Mouse (Mus musculus) hindbrain, postnatal 0 days (tissue): ENCODE results near the gene Gadd45g. TPM values are rescaled to one million over a fixed set of nuclear protein-coding genes. Genes with fewer than 3 reads are reported as not detected.

Experiments
- ATAC-seq: fragments of 200-750 bp; cut with Nextera tagmentation; 2 replicates; pipeline ENCODE4 v1.8.0; 2017; ENCODE audit warnings: mild to moderate bottlenecking, moderate TSS enrichment, moderate library complexity
- DNase-seq: peaks from one replicate; pipeline ENCODE4 v3.0.0-alpha.2; 2015; ENCODE audit warnings: low spot score
- H3K27ac ChIP-seq: fragments of 300-500 bp; sonication (generic); 2 replicates; pipeline ENCODE4 v1.5.1; 2014; ENCODE audit warnings: mild to moderate bottlenecking
- H3K27me3 ChIP-seq: fragments of 300-500 bp; sonication (generic); 2 replicates; pipeline ENCODE4 v1.6.1; 2014; ENCODE audit warnings: low read length, mixed read lengths; ENCODE audit not compliant: insufficient read depth
- H3K36me3 ChIP-seq: fragments of 300-500 bp; sonication (generic); 2 replicates; pipeline ENCODE4 v1.6.1; 2014; ENCODE audit warnings: low read length, mixed read lengths; ENCODE audit not compliant: insufficient read depth
- H3K4me1 ChIP-seq: fragments of 300-500 bp; sonication (generic); 2 replicates; pipeline ENCODE4 v1.6.1; 2014; ENCODE audit warnings: antibody characterized with exemption, low read length, mixed read lengths; ENCODE audit not compliant: insufficient read depth
- H3K4me2 ChIP-seq: fragments of 300-500 bp; sonication (generic); 2 replicates; pipeline ENCODE4 v1.6.1; 2014; ENCODE audit warnings: low read depth, mild to moderate bottlenecking, low read length, moderate library complexity, mixed read lengths
- H3K4me3 ChIP-seq: fragments of 300-500 bp; sonication (generic); 2 replicates; pipeline ENCODE4 v1.5.1; 2014; ENCODE audit warnings: low read length
- H3K9ac ChIP-seq: fragments of 300-500 bp; sonication (generic); replicated peaks from 2 replicates; pipeline ENCODE4 v1.6.1; 2014; ENCODE audit warnings: mild to moderate bottlenecking, low read length, moderate library complexity, mixed read lengths
- H3K9me3 ChIP-seq: fragments of 300-500 bp; sonication (generic); 2 replicates; pipeline ENCODE4 v1.6.1; 2016; ENCODE audit warnings: low read length, mixed read lengths
- CTCF ChIP-seq: IDR thresholded peaks from 2 replicates; pipeline ENCODE4 v1.5.1; 2016; ENCODE audit warnings: antibody characterized with exemption, control low read depth, low read depth
- WGBS: fragments of 180-500 bp; shearing (Covaris S2); extraction: QIAGEN DNeasy Blood & Tissue Kit; methylation state at CpG from one replicate; pipeline ENCODE4 v1.1.7; 2014; 5-methylcytosine and 5-hydroxymethylcytosine counted together
- polyA plus RNA-seq: library from polyadenylated mRNA; unstranded; fragments of >200 nt; fragmentation: Nextera tagmentation; extraction: Ambion mirVana; gene quantifications from 2 replicates; pipeline ENCODE4 v1.2.1, GENCODE M21; 2015
- total RNA-seq: library from RNA; depleted of rRNA; stranded (reverse); fragments of >200 nt; gene quantifications from 2 replicates; pipeline ENCODE4 v1.2.3, GENCODE M21; 2014

Gene Gadd45g
- total and polyA plus RNA-seq, 2 experiments from 2014 or later = 19.0 to 38.6 TPM

DNA sequence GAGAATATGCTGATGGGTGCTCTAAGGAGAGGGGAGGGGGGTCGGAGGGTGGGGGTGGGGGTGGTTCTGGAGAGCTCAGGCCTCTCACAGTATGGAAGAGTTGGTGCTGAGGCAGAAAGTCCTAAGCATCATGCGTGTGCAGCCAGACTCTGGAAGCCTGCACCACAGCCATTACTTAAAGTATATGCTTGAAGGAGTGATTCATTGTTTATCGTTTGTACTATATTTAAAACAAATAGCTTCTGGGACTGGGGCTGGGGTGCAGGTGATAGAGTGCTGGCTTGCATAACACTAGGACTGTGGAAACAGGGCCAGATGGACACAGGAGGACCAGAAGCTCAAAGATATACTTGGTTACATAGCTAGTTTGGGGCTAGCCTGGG is 27.5 kb upstream of the Gadd45g start:
- H3K4me1 ChIP-seq = peaks cover under 1% of the 10 kb centered on the region
- H3K4me3 ChIP-seq = no peak overlapping the region
- TF ChIP-seq CTCF = no peak
- no peak overlapping the region for H3K4me2 ChIP-seq
- ATAC-seq (no peak), DNase-seq (no peak)
- no peaks in the 10 kb centered on the region for H3K9me3 ChIP-seq
- 72% methylated on average over 3 of the region's 3 CpGs for WGBS
- H3K36me3 ChIP-seq = no peaks in the 10 kb centered on the region
- H3K27ac ChIP-seq = no peak overlapping the region
- no peak overlapping the region for H3K9ac ChIP-seq
- H3K27me3 ChIP-seq = no peaks in the 10 kb centered on the region

GRCm38 (mm10) chr13:51819351-51819750 is 27.1 kb upstream of the Gadd45g start:
- 75% methylated on average over 6 of the region's 6 CpGs for WGBS
- H3K4me2 ChIP-seq = no peak overlapping the region
- ATAC-seq (no peak), DNase-seq (no peak)
- no peak overlapping the region for H3K27ac ChIP-seq
- H3K9me3 ChIP-seq = no peaks in the 10 kb centered on the region
- H3K4me3 ChIP-seq = no peak overlapping the region
- H3K27me3 ChIP-seq = no peaks in the 10 kb centered on the region
- H3K36me3 ChIP-seq = no peaks in the 10 kb centered on the region
- no peak for TF ChIP-seq CTCF
- no peak overlapping the region for H3K9ac ChIP-seq
- no peaks in the 10 kb centered on the region for H3K4me1 ChIP-seq

DNA sequence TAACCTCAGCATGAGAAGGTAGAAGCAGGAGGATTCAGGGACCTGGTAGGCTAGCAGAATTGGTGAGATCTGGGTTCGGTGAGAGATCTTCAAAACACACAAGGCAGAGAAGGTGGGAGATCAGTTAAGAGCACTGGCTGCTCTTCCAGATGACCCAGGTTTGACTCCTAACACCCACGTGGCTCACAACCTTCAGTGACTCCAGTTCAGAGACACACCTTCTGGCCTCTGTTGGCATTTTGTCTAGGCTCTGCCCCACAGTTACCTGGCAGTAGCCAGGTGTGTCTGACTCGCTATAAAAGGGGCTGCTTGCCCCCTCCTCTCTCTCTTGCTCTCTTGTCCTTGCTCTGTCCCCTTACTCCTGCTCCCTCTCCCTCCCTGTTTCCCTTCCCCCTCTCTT is 24.5 kb upstream of the Gadd45g start:
- 57% methylated on average over 3 of the region's 3 CpGs for WGBS
- Histone ChIP-seq H3K4me3 (no peak overlapping the region), H3K27ac (no peak overlapping the region), H3K4me1 (no peaks in the 10 kb centered on the region), H3K36me3 (no peaks in the 10 kb centered on the region), H3K27me3 (no peaks in the 10 kb centered on the region), H3K4me2 (no peak overlapping the region), H3K9me3 (no peaks in the 10 kb centered on the region), H3K9ac (no peak overlapping the region)
- no peak for DNase-seq
- no peak for ATAC-seq
- no peak for TF ChIP-seq CTCF

DNA sequence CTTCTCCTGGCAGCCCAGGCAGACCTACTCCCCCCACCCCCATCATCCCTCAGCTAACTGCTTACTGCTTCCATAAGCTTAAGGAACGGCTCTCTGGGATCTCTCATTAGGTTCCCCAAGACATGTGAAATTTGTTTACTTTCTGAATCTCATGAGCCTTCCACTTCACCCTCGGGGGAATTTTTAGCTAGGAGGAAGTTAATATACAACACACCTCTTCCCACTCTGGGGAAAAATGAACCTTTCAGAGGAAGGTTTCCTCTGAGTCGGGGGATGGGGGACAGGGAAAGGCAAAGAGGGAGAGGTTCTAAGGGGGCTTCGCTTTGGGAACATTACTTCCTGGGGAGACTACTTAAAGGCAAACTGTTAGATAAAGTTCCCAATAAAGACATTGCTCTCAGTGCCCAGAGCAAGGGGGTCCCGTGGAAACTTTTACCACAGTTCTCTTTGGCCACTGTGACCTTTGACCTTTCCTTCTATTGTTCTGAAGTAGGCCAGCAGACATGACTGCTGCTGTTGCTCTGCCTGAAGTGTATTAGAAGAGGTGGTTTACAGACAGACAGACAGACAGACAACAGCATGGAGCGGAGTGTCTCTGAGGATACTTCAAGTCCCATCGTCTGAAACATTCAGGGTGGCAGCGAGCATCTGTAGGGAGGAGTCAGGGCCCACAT is 22.5 kb upstream of the Gadd45g start:
- Histone ChIP-seq H3K9me3 (no peaks in the 10 kb centered on the region), H3K9ac (no peak overlapping the region), H3K27me3 (no peaks in the 10 kb centered on the region), H3K4me1 (no peaks in the 10 kb centered on the region), H3K27ac (no peak overlapping the region), H3K4me3 (no peak overlapping the region), H3K36me3 (no peaks in the 10 kb centered on the region), H3K4me2 (no peak overlapping the region)
- ATAC-seq (no peak), DNase-seq (no peak)
- 50% methylated on average over 8 of the region's 8 CpGs for WGBS
- TF ChIP-seq CTCF = no peak

GRCm38 (mm10) chr13:51830744-51831450 is 15.6 kb upstream of the Gadd45g start:
- Histone ChIP-seq H3K4me2 (no peak overlapping the region), H3K4me1 (no peaks in the 10 kb centered on the region), H3K9ac (no peak overlapping the region), H3K36me3 (no peaks in the 10 kb centered on the region), H3K4me3 (no peak overlapping the region), H3K9me3 (no peaks in the 10 kb centered on the region), H3K27me3 (no peaks in the 10 kb centered on the region), H3K27ac (no peak overlapping the region)
- peak; percentile 86 for TF ChIP-seq CTCF
- ATAC-seq (peak; percentile 41; the same call in 1 of the 2 replicates), DNase-seq (peak; percentile 73)
- 26% methylated on average over 10 of the region's 10 CpGs for WGBS

DNA sequence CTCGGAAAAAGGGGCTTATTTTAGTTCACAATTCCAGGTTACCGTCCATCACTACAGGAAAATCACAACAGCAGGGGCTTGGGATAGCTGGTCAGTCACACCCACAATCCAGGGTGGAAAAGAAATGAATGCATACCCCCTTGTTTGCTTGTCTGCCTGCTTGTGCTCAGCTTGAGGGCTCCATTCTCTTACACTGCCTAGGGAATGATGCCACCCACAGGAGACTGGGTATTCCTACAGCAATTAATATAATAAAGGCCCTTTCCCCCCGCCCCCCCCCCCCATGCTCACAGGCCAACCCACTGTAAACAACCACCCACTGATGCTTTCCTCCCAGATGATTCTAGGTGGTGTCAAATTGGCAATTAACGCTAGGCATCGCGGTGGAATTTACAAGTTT is 14.0 kb upstream of the Gadd45g start:
- no peak overlapping the region for H3K4me3 ChIP-seq
- TF ChIP-seq CTCF = peak; percentile 37
- no peaks in the 10 kb centered on the region for H3K36me3 ChIP-seq
- no peaks in the 10 kb centered on the region for H3K4me1 ChIP-seq
- 83% methylated on average over 6 of the region's 6 CpGs for WGBS
- no peak overlapping the region for H3K4me2 ChIP-seq
- no peaks in the 10 kb centered on the region for H3K9me3 ChIP-seq
- H3K27ac ChIP-seq = no peak overlapping the region
- DNase-seq = peak; percentile 30
- H3K27me3 ChIP-seq = no peaks in the 10 kb centered on the region
- H3K9ac ChIP-seq = no peak overlapping the region
- no peak for ATAC-seq

- Histone ChIP-seq H3K4me1 (no peaks in the 10 kb centered on the region), H3K27me3 (no peaks in the 10 kb centered on the region), H3K4me3 (no peak overlapping the region), H3K27ac (no peak overlapping the region), H3K36me3 (no peaks in the 10 kb centered on the region), H3K9me3 (no peaks in the 10 kb centered on the region), H3K4me2 (no peak overlapping the region), H3K9ac (no peak overlapping the region)
- peak; percentile 35 for DNase-seq
- TF ChIP-seq CTCF = no peak
- 25% methylated on average over 2 of the region's 2 CpGs for WGBS
- peak; percentile 52; the same call in 1 of the 2 replicates for ATAC-seq
These were observed 12.9 kb upstream of the Gadd45g start for GRCm38 (mm10) chr13:51833611-51834010.
